Mouse (Mus musculus) small intestine, adult 2 months (tissue): ENCODE measurements around the gene Vps72.

Experiments used
- CTCF ChIP-seq: fragments of 200-500 bp; IDR thresholded peaks from 2 replicates; pipeline ENCODE4 v1.5.1; 2012; ENCODE audit warnings: low read depth, mild to moderate bottlenecking, control low read depth, inconsistent platforms, low read length, moderate library complexity, mixed read lengths; ENCODE audit not compliant: insufficient replicate concordance, insufficient read length; ENCODE audit errors: extremely low read depth
- POLR2A ChIP-seq: fragments of 200-500 bp; IDR thresholded peaks from 2 replicates; pipeline ENCODE4 v1.6.1; 2012; ENCODE audit warnings: low read depth, mild to moderate bottlenecking, control low read depth, inconsistent platforms, low read length, moderate library complexity

DNA sequence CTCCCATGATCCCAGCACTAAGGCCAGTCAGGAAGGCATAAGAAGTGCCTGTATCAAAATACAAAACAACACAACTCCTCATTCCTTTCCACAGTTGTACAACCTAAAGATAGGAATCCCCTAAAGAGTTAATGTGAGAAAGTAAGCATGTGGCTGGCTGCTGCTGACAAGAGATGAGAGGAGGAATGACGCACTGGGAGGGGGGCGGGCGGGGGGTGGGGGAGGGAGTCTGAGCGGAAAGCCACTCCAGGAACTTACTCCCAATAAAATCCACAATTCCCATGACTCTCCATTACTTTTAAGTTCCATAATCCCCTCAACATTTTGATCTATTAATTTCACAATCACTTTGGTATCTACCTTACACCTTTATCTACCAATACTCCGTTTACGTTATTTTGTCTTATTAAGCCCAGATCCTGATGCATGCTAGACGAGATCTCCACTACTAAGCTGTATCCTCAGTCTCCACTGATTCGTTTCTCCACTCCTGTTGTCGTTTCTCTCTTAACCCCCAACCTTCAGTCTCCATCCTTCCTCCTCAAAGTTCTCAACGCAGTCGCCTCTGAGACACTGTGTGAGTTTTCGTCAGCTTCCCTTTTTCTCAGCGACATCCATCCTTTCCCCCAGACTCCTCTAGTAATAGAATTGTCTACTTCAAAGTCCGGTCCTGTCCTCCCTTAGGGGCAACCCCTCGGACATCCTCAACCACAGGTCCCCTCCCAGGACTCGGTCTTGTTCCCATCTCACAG lies 5.1 kb upstream of the Vps72 start:
- no peak for TF ChIP-seq CTCF
- no peak for TF ChIP-seq POLR2A
